Mouse (Mus musculus): ENCODE data around the gene Bahcc1. TPM values are rescaled to one million over a fixed set of nuclear protein-coding genes. Genes with fewer than 3 reads are reported as not detected.

The Bahcc1 gene
- polyA plus RNA-seq, 1 experiment from 2014 or later = 17.0 TPM

DNA sequence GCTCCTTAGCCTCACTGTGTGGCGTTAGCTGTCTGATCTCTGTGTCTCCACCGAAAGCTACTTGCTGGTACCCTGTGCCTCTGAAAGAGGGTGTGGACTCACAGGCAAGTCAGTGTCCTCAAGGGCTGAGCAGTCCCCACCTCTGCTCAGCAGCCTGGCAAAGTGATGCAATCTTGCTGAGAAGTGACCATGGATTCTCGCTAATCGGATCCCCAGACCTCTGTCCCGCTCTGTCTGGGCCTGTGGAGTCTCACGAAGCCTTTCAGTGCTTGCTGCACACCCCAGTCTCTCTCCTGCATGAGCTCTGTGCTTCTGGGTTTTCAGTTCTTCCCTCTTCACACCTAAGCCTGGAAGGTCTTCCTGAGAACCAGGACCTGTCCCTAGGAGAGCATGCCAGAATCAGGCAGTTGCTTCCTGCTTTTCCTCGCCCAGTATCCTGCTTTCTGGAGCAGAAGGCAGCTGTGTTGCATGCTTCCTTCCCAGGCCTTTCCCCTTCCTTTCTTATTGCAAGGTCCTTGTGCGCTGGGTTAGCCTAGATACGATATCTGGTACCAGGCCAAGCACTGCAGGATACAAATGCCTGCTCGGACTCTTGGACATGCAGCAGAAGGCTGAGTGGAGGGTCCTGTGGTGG is 15.5 kb downstream of the Bahcc1 start:
- Histone ChIP-seq H3K27ac (ENCODE audit: low read depth, low read length) (no peak overlapping the region), H3K4me3 (ENCODE audit: low read depth, low read length) (no peak overlapping the region), H3K4me1 (ENCODE audit: control insufficient read depth, insufficient read depth, low read length) (peaks cover 27% of the 10 kb centered on the region), H3K4me2 (ENCODE audit: low read depth, low read length) (no peak overlapping the region), H3K9me3 (ENCODE audit: control insufficient read depth, low read length) (no peaks in the 10 kb centered on the region), H3K9ac (replicated peaks; ENCODE audit: low read depth, low read length) (no peak overlapping the region), H3K36me3 (ENCODE audit: control insufficient read depth, insufficient read depth, low read length) (no peaks in the 10 kb centered on the region), H3K27me3 (ENCODE audit: control insufficient read depth, insufficient read depth, low read length) (no peaks in the 10 kb centered on the region)
- 84% methylated on average over 10 of the region's 10 CpGs for WGBS
- ATAC-seq (ENCODE audit: low read depth) = no peak

DNA sequence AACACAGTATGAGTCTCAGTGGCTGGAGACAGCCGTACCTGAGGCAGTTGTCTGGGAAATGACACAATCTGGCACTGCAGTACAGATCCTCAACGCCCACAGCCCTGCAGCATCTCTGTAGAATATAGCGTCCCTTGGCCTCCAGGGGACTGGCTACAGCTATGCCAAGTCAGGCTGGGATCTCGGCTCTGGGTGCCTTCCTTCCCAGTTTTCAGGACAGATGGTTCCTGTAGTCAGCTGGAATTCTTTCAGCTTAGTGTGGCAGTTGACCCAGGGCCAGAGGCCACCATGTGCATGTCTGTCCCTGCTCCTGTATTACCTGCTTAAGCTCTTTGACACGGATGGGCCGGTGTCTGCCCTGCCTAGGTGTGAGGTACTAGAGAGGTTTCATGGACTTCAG is 16.2 kb downstream of the Bahcc1 start:
- WGBS = 88% methylated on average over 6 of the region's 6 CpGs
- H3K4me1 ChIP-seq (ENCODE audit: control insufficient read depth, insufficient read depth, low read length) = peaks cover 26% of the 10 kb centered on the region
- H3K9ac ChIP-seq (replicated peaks; ENCODE audit: low read depth, low read length) = no peak overlapping the region
- H3K27ac ChIP-seq (ENCODE audit: low read depth, low read length) = no peak overlapping the region
- no peak overlapping the region for H3K4me2 ChIP-seq (ENCODE audit: low read depth, low read length)
- H3K9me3 ChIP-seq (ENCODE audit: control insufficient read depth, low read length) = no peaks in the 10 kb centered on the region
- H3K27me3 ChIP-seq (ENCODE audit: control insufficient read depth, insufficient read depth, low read length) = no peaks in the 10 kb centered on the region
- H3K4me3 ChIP-seq (ENCODE audit: low read depth, low read length) = no peak overlapping the region
- no peak for ATAC-seq (ENCODE audit: low read depth)
- no peaks in the 10 kb centered on the region for H3K36me3 ChIP-seq (ENCODE audit: control insufficient read depth, insufficient read depth, low read length)

DNA sequence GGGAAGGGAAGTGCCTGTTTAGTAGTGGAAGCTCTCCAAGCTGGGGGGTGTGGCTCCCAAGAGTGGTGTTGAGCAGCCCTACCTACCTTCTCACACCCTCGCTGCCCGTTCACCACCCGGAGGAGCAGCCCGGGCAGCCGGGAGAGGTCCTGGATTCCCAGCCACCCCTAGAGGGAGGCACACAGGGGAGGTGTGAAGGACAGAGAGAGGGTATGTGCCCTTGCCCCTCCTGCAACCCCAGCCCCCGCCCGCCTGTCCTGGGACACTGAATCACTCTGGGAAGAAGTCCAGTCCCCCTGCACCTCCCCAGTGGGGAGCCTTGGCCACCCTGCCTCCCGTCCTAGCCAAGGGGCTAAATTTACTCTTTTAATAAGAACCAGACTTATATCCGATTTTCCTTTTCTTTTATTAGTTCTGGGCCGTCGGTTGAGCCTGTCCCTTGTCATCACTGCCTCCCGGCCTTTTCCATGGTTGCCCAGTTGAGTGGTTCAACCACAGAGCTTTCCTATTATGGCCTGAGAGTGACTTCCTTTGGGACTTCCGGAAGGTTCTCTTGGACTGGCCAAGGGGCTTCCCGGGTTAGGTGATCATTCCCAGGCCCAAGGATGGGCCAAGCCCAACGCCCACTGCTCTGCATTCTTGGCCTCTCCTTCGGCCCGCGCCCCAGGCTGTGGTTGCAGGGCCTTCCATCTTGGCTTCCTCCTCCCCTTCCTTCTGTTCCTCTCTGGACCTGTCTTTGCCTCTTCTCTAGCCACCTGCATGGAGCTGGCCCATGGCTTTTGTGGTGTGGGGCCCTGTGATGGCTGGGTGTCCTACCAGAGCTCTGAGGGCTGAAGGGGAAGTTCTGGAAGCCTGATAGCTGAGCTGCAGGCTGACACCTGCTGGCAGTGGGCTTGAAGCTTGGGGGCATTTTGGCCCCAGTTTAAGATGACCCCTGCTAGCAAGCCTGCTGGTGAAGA is 18.5 kb downstream of the Bahcc1 start:
- Histone ChIP-seq H3K27ac (ENCODE audit: low read depth, low read length) (no peak overlapping the region), H3K27me3 (ENCODE audit: control insufficient read depth, insufficient read depth, low read length) (no peaks in the 10 kb centered on the region), H3K4me3 (ENCODE audit: low read depth, low read length) (no peak overlapping the region), H3K36me3 (ENCODE audit: control insufficient read depth, insufficient read depth, low read length) (no peaks in the 10 kb centered on the region), H3K9me3 (ENCODE audit: control insufficient read depth, low read length) (no peaks in the 10 kb centered on the region), H3K4me2 (ENCODE audit: low read depth, low read length) (no peak overlapping the region), H3K4me1 (ENCODE audit: control insufficient read depth, insufficient read depth, low read length) (peaks cover 40% of the 10 kb centered on the region), H3K9ac (replicated peaks; ENCODE audit: low read depth, low read length) (no peak overlapping the region)
- ATAC-seq (ENCODE audit: low read depth) = no peak
- WGBS = 83% methylated on average over 18 of the region's 18 CpGs

DNA sequence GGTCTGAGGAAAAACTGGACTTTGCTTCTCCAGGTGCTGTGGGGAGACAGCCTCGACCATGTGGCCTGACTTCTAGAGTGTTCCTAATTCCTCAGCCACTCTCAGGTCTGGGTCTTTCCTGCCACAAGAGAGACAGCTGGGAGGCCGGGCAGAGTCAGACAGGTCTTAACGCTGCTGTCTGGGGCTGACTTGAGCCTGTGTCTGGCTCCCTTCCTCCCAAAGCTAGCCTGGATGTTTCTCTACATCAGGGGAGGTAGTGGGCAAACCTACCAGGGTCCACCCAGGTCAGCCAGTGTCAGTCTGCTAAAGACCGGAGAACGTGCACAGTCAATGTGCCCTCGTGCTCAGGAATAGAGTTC is 19.2 kb downstream of the Bahcc1 start:
- no peaks in the 10 kb centered on the region for H3K27me3 ChIP-seq (ENCODE audit: control insufficient read depth, insufficient read depth, low read length)
- H3K9me3 ChIP-seq (ENCODE audit: control insufficient read depth, low read length) = no peaks in the 10 kb centered on the region
- no peak overlapping the region for H3K27ac ChIP-seq (ENCODE audit: low read depth, low read length)
- H3K4me2 ChIP-seq (ENCODE audit: low read depth, low read length) = no peak overlapping the region
- 61% methylated on average over 6 of the region's 6 CpGs for WGBS
- peaks cover 46% of the 10 kb centered on the region for H3K4me1 ChIP-seq (ENCODE audit: control insufficient read depth, insufficient read depth, low read length)
- ATAC-seq (ENCODE audit: low read depth) = no peak
- no peak overlapping the region for H3K4me3 ChIP-seq (ENCODE audit: low read depth, low read length)
- no peaks in the 10 kb centered on the region for H3K36me3 ChIP-seq (ENCODE audit: control insufficient read depth, insufficient read depth, low read length)
- no peak overlapping the region for H3K9ac ChIP-seq (replicated peaks; ENCODE audit: low read depth, low read length)

DNA sequence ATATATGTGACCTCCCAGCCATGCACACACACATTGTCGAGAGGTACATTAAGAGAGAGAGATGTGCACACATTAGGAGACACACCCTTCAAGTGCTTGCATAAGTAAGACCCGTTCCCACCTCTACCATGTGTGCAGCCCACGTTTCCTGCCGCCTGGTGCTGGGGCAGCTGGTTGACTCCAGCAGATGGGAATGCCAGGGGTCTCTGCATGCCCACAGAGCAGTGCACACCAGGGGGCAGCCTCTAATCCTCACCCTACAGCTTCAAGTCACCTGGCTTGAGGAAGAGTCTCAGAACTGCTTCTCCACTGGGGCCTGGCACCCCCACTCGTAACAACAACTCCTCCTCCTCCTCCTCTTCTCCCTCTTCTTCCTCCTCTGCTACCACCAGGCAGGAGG is 19.7 kb downstream of the Bahcc1 start:
- H3K27ac ChIP-seq (ENCODE audit: low read depth, low read length) = no peak overlapping the region
- H3K4me3 ChIP-seq (ENCODE audit: low read depth, low read length) = no peak overlapping the region
- peaks cover 51% of the 10 kb centered on the region for H3K4me1 ChIP-seq (ENCODE audit: control insufficient read depth, insufficient read depth, low read length)

DNA sequence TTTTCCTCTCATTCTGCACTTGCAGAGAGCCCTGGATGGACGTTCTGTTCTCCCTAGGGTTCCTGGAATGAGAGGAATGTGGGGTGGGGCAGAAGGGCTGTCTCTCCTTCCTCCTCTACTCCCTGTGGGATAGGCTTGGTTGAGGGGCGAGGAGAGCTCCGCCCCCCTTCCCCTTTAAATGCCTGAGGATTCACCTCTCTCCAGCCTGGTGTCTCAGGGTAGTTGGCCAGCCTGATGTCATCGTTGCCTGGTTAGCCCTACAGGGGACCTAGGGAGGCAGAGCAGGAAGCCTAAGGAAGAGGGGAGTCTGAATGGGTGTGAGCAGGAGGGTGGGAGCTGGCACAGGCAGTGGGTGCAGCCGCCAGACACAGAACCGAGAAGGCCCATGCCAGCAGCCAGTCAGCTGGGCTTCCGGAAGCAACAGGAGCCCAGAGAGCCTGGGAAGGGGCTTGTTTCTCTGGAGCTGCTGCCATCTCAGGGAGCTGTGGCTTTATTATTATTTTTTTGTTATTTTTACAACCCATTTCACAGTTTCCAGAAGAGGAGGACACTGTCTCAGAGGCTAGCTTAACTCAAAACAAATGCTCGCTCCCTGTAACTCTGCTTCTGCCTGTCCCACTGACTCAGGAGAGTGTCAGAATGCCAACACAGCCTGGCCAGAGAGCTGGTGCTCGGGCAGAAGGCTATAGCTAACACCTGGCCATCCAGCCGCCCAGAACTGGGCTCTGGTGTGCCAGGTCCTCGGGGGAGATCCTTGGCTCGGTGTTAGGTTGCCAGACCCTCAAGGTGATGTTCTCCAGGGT is 20.3 kb downstream of the Bahcc1 start:
- H3K27ac ChIP-seq (ENCODE audit: low read depth, low read length) = no peak overlapping the region
- WGBS = 57% methylated on average over 12 of the region's 12 CpGs
- no peaks in the 10 kb centered on the region for H3K27me3 ChIP-seq (ENCODE audit: control insufficient read depth, insufficient read depth, low read length)
- no peak for ATAC-seq (ENCODE audit: low read depth)
- no peak overlapping the region for H3K4me3 ChIP-seq (ENCODE audit: low read depth, low read length)
- H3K4me1 ChIP-seq (ENCODE audit: control insufficient read depth, insufficient read depth, low read length) = peaks cover 54% of the 10 kb centered on the region
- H3K36me3 ChIP-seq (ENCODE audit: control insufficient read depth, insufficient read depth, low read length) = no peaks in the 10 kb centered on the region
- H3K4me2 ChIP-seq (ENCODE audit: low read depth, low read length) = no peak overlapping the region
- no peak overlapping the region for H3K9ac ChIP-seq (replicated peaks; ENCODE audit: low read depth, low read length)
- H3K9me3 ChIP-seq (ENCODE audit: control insufficient read depth, low read length) = no peaks in the 10 kb centered on the region

More for the DNA sequence above, 19.7 kb downstream of the Bahcc1 start:
- no peaks in the 10 kb centered on the region for H3K36me3 ChIP-seq (ENCODE audit: control insufficient read depth, insufficient read depth, low read length)
- no peaks in the 10 kb centered on the region for H3K9me3 ChIP-seq (ENCODE audit: control insufficient read depth, low read length)
- WGBS = 26% methylated on average over 5 of the region's 5 CpGs
- H3K4me2 ChIP-seq (ENCODE audit: low read depth, low read length) = no peak overlapping the region
- no peak for ATAC-seq (ENCODE audit: low read depth)
- H3K9ac ChIP-seq (replicated peaks; ENCODE audit: low read depth, low read length) = no peak overlapping the region
- H3K27me3 ChIP-seq (ENCODE audit: control insufficient read depth, insufficient read depth, low read length) = no peaks in the 10 kb centered on the region

DNA sequence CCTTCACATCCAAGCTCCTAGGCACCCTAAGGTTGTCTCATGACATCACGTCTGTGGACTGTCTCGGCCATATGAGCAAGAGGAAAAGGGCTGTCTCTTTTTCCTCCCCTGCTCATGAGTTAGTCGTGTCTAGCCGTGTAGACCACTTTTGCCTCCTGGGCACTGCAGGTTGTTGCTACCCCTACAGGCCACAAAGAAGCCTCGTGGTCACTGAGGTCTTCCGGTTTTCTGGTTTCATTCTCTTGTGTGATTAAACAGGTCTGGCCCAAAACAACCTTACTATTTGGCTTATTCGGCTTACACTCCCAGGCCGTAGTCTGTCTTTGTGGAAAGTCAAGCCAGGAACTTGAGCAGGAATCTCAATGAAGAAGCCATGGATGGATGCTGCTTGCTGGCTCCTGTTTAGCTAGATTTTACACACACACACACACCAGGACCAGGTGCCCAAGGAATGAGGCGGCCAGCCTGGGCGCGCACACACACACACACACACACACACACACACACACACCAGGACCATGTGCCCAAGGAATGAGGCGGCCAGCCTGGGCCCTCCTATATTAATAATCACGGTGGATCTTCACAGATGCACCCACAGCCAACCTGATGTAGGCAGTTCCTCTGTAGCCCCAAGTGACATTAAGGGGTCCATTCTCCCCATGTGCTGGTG is 21.0 kb downstream of the Bahcc1 start:
- Histone ChIP-seq H3K4me1 (ENCODE audit: control insufficient read depth, insufficient read depth, low read length) (peaks cover 56% of the 10 kb centered on the region), H3K27me3 (ENCODE audit: control insufficient read depth, insufficient read depth, low read length) (no peaks in the 10 kb centered on the region), H3K36me3 (ENCODE audit: control insufficient read depth, insufficient read depth, low read length) (no peaks in the 10 kb centered on the region), H3K9me3 (ENCODE audit: control insufficient read depth, low read length) (no peaks in the 10 kb centered on the region), H3K27ac (ENCODE audit: low read depth, low read length) (no peak overlapping the region), H3K9ac (replicated peaks; ENCODE audit: low read depth, low read length) (no peak overlapping the region), H3K4me3 (ENCODE audit: low read depth, low read length) (no peak overlapping the region), H3K4me2 (ENCODE audit: low read depth, low read length) (no peak overlapping the region)
- no peak for ATAC-seq (ENCODE audit: low read depth)
- WGBS = 88% methylated on average over 13 of the region's 13 CpGs

DNA sequence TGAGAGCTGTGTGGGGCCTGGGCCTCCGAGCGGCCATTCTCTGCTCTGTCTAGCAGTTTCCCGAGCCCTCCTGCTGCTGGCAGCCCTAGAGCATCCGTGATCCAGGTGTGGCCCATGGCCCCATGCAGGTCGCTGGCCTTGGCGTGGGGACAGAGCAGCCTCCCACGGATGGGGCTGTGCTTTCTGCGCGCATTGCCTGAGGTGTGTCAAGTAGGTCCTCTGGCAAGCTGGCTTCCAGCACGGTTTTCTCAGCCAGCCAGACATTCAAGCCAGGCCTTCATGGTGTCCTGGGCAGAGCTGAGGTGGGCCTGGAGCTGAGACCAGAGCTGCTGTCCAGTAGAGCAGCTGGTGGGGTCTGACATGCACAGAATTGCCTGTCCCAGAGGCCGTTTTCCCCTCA is 21.7 kb downstream of the Bahcc1 start:
- Histone ChIP-seq H3K9ac (replicated peaks; ENCODE audit: low read depth, low read length) (0 out of 2 replicates have a peak overlapping the region, but pooled peaks have one; percentile 7), H3K4me3 (ENCODE audit: low read depth, low read length) (no peak overlapping the region), H3K27me3 (ENCODE audit: control insufficient read depth, insufficient read depth, low read length) (no peaks in the 10 kb centered on the region), H3K4me1 (ENCODE audit: control insufficient read depth, insufficient read depth, low read length) (peaks cover 62% of the 10 kb centered on the region), H3K4me2 (ENCODE audit: low read depth, low read length) (no peak overlapping the region), H3K36me3 (ENCODE audit: control insufficient read depth, insufficient read depth, low read length) (no peaks in the 10 kb centered on the region), H3K9me3 (ENCODE audit: control insufficient read depth, low read length) (no peaks in the 10 kb centered on the region), H3K27ac (ENCODE audit: low read depth, low read length) (no peak overlapping the region)
- no peak for ATAC-seq (ENCODE audit: low read depth)
- WGBS = 61% methylated on average over 11 of the region's 11 CpGs
